Mouse (Mus musculus) hindbrain, embryonic 14.5 days (tissue): ENCODE data around the gene Rhobtb1. TPM values are rescaled to one million over a fixed set of nuclear protein-coding genes. Genes with fewer than 3 reads are reported as not detected.

Experiments used
- ATAC-seq: fragments of 200-750 bp; cut with Nextera tagmentation; 2 replicates; pipeline ENCODE4 v1.8.0; 2017; ENCODE audit warnings: moderate number of reproducible peaks, mild to moderate bottlenecking, moderate TSS enrichment, moderate library complexity; ENCODE audit not compliant: low FRiP score
- DNase-seq: peaks from one replicate; pipeline ENCODE4 v3.0.0-alpha.2; 2015; ENCODE audit warnings: low spot score
- H3K27ac ChIP-seq: fragments of 300-500 bp; sonication (generic); 2 replicates; pipeline ENCODE4 v1.5.1; 2014; ENCODE audit warnings: mild to moderate bottlenecking, moderate library complexity
- H3K27me3 ChIP-seq: fragments of 300-500 bp; sonication (generic); 2 replicates; pipeline ENCODE4 v1.6.1; 2014; ENCODE audit warnings: mild to moderate bottlenecking, low read length, mixed read lengths; ENCODE audit not compliant: control insufficient read depth, insufficient read depth
- H3K36me3 ChIP-seq: fragments of 300-500 bp; sonication (generic); replicated peaks from 2 replicates; pipeline ENCODE4 v1.6.1; 2014; ENCODE audit not compliant: control insufficient read depth, insufficient read depth
- H3K4me1 ChIP-seq: fragments of 300-500 bp; sonication (generic); replicated peaks from 2 replicates; pipeline ENCODE4 v1.6.1; 2014; ENCODE audit warnings: antibody characterized with exemption, low read length, mixed read lengths; ENCODE audit not compliant: control insufficient read depth, insufficient read depth
- H3K4me2 ChIP-seq: fragments of 300-500 bp; sonication (generic); replicated peaks from 2 replicates; pipeline ENCODE4 v1.6.1; 2014; ENCODE audit warnings: mild to moderate bottlenecking, moderate library complexity
- H3K4me3 ChIP-seq: fragments of 300-500 bp; sonication (generic); replicated peaks from 2 replicates; pipeline ENCODE4 v1.5.1; 2014; ENCODE audit warnings: mild to moderate bottlenecking, low read length
- H3K9ac ChIP-seq: fragments of 300-500 bp; sonication (generic); 2 replicates; pipeline ENCODE4 v1.6.1; 2014
- H3K9me3 ChIP-seq: fragments of 300-500 bp; sonication (generic); 2 replicates; pipeline ENCODE4 v1.6.1; 2016; ENCODE audit warnings: low read length; ENCODE audit not compliant: control insufficient read depth
- WGBS: fragments of 180-500 bp; shearing (Covaris S2); extraction: QIAGEN DNeasy Blood & Tissue Kit; methylation state at CpG from one replicate; pipeline ENCODE4 v1.1.7; 2014; 5-methylcytosine and 5-hydroxymethylcytosine counted together
- polyA plus RNA-seq: library from polyadenylated mRNA; unstranded; fragments of >200 nt; fragmentation: Nextera tagmentation; extraction: Ambion mirVana; gene quantifications from 2 replicates; pipeline ENCODE4 v1.2.1, GENCODE M21; 2014

Rhobtb1 gene
- polyA plus RNA-seq, 1 experiment from 2014 or later, result 19.8 TPM

DNA sequence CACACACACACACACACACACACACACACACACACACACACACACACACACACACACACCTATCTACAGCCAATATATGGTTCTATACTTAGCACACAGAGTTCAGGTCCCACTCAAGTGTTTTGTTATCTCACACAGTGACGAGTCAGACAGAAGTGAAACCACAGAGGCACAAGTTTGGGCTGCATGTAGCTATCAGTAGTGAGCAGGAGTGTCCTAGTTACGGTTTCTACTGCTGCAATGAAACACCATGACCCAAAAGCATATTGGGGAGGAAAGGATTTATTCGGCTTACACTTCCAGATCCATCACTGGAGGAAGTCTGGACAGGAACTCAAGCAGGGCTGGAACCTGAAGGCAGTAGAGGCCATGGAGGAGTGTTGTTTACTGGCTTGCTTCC, 70.7 kb downstream of the Rhobtb1 start:
- Histone ChIP-seq H3K36me3 (0 out of 2 replicates have a peak, but pooled peaks cover 4% of the 10 kb centered on the region), H3K4me3 (no peak overlapping the region), H3K27ac (no peak overlapping the region), H3K9ac (no peak overlapping the region), H3K4me1 (no peaks in the 10 kb centered on the region), H3K9me3 (no peaks in the 10 kb centered on the region), H3K27me3 (no peaks in the 10 kb centered on the region), H3K4me2 (no peak overlapping the region)
- no peak for DNase-seq
- ATAC-seq, result no peak
- 94% methylated on average over 3 of the region's 3 CpGs for WGBS

DNA sequence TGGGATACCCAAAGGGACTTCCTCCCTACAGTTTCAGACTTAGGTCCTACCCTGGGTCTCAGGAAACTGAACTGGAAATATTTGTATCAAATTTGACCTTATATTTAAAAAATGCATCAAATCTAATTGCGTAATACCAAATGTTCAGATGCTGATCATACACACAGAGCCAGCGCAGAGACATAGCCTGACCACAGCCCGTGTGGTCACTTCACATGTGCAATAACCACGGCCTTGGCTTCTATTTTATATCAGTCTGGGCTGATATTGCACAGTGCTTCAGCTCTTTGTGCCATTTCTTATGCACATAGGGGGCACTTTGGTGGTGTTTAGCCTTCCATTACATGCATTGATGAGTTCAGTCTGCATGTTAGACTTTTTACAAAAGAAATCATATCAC, 72.0 kb downstream of the Rhobtb1 start:
- Histone ChIP-seq H3K9me3 (no peaks in the 10 kb centered on the region), H3K36me3 (0 out of 2 replicates have a peak, but pooled peaks cover 4% of the 10 kb centered on the region), H3K4me3 (no peak overlapping the region), H3K4me2 (no peak overlapping the region), H3K27ac (no peak overlapping the region), H3K9ac (no peak overlapping the region), H3K27me3 (no peaks in the 10 kb centered on the region), H3K4me1 (no peaks in the 10 kb centered on the region)
- ATAC-seq (no peak), DNase-seq (no peak)
- WGBS, result 93% methylated on average over 4 of the region's 4 CpGs

DNA sequence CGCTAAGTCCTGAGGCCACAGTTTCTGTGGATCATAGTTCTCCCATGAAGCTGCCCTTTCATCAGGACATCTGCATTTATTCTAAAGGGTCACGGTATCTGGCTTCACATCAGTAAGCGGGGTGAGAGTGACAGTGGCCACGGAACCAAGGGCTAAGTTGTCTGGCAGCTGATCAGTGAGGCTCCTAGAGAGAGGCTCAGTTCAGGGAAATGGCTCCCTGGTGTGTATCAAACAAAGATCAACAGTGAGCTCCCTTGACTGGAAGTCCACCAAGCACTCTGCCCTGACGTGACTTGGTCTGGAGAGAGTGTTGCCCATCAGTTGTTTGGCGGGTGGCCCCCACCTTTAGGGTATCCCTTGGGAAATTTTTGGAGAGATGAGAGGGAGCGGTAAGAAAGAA, 73.0 kb downstream of the Rhobtb1 start:
- no peak overlapping the region for H3K27ac ChIP-seq
- 65% methylated on average over 7 of the region's 7 CpGs for WGBS
- ATAC-seq, result no peak

DNA sequence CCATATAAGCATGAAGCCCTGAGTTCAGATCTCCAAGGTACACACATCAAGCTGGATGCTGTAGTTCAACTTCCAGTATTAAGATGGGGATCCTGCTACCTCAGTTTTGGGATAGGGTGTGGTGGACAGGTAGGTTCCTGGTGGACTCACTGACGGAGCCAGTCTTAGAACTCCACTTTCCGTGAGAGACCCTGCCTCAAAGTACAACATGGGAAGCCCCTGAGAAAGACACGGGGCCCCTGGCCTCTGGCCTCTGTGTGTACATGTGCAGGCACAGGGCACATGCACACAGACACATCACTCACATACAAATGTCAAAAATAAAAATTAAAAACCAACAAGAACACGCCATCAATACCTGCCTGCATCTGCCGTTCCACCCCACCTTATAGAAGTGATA, 74.2 kb downstream of the Rhobtb1 start:
- WGBS, result 97% methylated on average over 5 of the region's 5 CpGs

More for the DNA sequence above, 73.0 kb downstream of the Rhobtb1 start:
- Histone ChIP-seq H3K4me1 (no peaks in the 10 kb centered on the region), H3K4me2 (no peak overlapping the region), H3K9ac (no peak overlapping the region), H3K9me3 (no peaks in the 10 kb centered on the region), H3K4me3 (no peak overlapping the region), H3K27me3 (no peaks in the 10 kb centered on the region), H3K36me3 (0 out of 2 replicates have a peak, but pooled peaks cover 4% of the 10 kb centered on the region)
- DNase-seq, result no peak

DNA sequence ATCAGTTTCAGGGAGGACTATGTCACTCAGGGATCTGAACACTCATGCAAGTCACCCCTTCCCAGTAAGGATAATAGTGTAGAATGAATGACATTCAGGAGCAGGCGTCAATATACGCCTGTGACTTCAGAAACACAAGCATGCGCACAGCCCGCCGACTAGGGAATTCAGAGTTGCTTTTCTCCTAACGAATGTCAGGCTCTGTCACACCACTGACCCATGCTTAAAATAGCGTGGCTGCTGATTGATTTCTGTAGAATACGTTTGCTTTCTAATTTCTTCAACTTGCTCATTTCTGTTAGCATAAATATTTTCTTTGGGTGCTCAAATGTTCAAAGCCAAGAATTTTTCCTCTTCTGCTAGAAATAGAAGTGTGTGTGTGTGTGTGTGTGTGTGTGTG, 74.7 kb downstream of the Rhobtb1 start:
- WGBS, result 69% methylated on average over 8 of the region's 8 CpGs
- H3K9me3 ChIP-seq, result no peaks in the 10 kb centered on the region
- H3K27me3 ChIP-seq, result no peaks in the 10 kb centered on the region
- H3K4me1 ChIP-seq, result no peaks in the 10 kb centered on the region
- no peak overlapping the region for H3K9ac ChIP-seq
- no peak overlapping the region for H3K4me3 ChIP-seq
- no peaks in the 10 kb centered on the region for H3K36me3 ChIP-seq
- DNase-seq (no peak), ATAC-seq (no peak)
- no peak overlapping the region for H3K27ac ChIP-seq
- H3K4me2 ChIP-seq, result no peak overlapping the region

More for the DNA sequence above, 74.2 kb downstream of the Rhobtb1 start:
- Histone ChIP-seq H3K4me1 (no peaks in the 10 kb centered on the region), H3K9ac (no peak overlapping the region), H3K27me3 (no peaks in the 10 kb centered on the region), H3K9me3 (no peaks in the 10 kb centered on the region), H3K27ac (no peak overlapping the region), H3K4me3 (no peak overlapping the region), H3K36me3 (0 out of 2 replicates have a peak, but pooled peaks cover under 1% of the 10 kb centered on the region), H3K4me2 (no peak overlapping the region)
- ATAC-seq, result no peak
- no peak for DNase-seq

DNA sequence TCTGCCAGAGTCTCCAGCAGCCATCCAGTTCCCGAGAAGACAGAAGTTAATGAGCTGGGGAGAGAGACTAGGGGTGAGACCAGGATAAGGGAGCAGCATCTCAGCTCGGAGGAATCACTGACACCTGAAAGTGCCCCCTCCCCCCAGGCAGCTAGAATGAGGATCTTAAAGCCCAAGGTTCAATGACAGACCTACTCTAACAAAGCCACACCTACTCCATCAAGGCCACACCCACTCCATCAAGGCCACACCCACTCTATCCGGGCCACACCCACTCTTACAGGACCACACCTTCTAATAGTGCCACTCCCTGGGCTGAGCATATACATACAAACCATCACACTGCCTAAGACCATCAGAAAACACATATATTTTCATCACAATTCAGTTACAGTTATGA, 86.0 kb downstream of the Rhobtb1 start:
- H3K36me3 ChIP-seq, result no peaks in the 10 kb centered on the region
- peaks cover 5% of the 10 kb centered on the region; the same call in 1 of the 2 replicates for H3K9me3 ChIP-seq
- 88% methylated on average over 3 of the region's 3 CpGs for WGBS
- H3K27ac ChIP-seq, result no peak overlapping the region
- ATAC-seq, result no peak
- DNase-seq, result no peak
- H3K4me3 ChIP-seq, result no peak overlapping the region
- H3K9ac ChIP-seq, result no peak overlapping the region
- H3K4me1 ChIP-seq, result no peaks in the 10 kb centered on the region
- H3K4me2 ChIP-seq, result no peak overlapping the region
- H3K27me3 ChIP-seq, result no peaks in the 10 kb centered on the region

DNA sequence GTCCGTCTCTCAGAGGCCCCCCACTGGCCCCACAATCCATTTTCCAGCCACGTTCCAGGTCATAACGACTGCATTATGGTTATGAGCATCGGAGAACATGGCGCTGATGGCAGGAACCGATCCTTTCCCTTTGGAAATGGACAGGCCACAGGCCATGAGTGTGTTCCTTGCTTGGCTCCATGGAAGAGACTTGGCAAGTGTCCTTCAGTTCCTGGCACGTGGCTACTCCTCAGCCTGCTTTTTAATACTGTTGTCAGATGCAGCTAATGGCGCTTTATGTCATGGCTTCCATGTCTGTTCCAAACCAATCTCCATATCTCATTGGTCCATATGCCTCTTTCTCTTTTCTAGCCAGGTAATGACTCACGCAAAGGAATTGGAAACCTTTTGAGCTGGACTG, 86.5 kb downstream of the Rhobtb1 start:
- H3K4me2 ChIP-seq, result no peak overlapping the region
- DNase-seq (no peak), ATAC-seq (no peak)
- H3K27me3 ChIP-seq, result no peaks in the 10 kb centered on the region
- H3K4me1 ChIP-seq, result no peaks in the 10 kb centered on the region
- H3K4me3 ChIP-seq, result no peak overlapping the region
- H3K27ac ChIP-seq, result no peak overlapping the region
- no peaks in the 10 kb centered on the region for H3K36me3 ChIP-seq
- no peak overlapping the region for H3K9ac ChIP-seq
- peaks cover 6% of the 10 kb centered on the region; the same call in 1 of the 2 replicates for H3K9me3 ChIP-seq
- 88% methylated on average over 9 of the region's 9 CpGs for WGBS

DNA sequence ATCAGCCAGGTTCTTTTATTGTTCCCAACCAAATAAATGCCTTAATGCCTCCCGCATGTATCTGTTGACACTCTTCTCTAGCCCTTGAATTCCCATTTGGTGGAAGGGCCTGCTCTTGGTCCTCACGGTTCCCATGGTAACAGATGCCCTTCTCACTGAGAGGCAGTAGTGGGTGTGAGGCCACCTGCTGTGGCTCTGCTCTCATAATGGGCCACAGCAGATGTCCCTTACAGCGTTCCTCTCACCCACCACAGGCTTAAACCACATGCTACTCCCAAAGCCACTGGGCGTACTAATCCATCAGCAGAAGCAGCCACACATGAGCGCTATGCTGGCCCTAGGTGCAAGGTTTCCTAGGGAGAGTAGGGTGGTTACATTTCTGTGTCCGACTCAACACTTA, 87.1 kb downstream of the Rhobtb1 start:
- Histone ChIP-seq H3K27me3 (no peaks in the 10 kb centered on the region), H3K27ac (no peak overlapping the region), H3K4me3 (no peak overlapping the region), H3K9me3 (peaks cover 6% of the 10 kb centered on the region; the same call in 1 of the 2 replicates), H3K4me1 (no peaks in the 10 kb centered on the region), H3K9ac (no peak overlapping the region), H3K36me3 (no peaks in the 10 kb centered on the region), H3K4me2 (no peak overlapping the region)
- no peak for DNase-seq
- 51% methylated on average over 6 of the region's 6 CpGs for WGBS
- ATAC-seq, result no peak

DNA sequence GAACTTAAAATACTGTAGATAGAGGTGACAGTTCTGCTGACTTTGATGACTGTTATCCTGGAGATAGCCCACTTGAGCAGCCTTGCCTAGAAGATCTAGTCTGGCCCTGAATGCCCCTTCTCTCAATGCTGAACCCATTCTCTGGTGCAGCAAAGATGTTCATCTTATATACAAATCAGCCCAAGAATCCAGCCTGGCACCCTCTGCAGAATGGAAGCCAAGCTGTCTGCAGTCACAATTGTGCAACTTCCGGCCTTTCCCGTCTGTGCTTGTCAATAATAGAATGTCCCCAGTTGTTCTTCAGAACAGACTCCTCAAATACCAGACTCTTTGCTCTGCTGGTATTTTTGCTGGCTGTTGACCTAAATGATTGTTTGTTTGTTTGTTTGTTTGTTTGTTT, 89.3 kb downstream of the Rhobtb1 start:
- no peaks in the 10 kb centered on the region for H3K36me3 ChIP-seq
- 74% methylated on average over 2 of the region's 2 CpGs for WGBS

DNA sequence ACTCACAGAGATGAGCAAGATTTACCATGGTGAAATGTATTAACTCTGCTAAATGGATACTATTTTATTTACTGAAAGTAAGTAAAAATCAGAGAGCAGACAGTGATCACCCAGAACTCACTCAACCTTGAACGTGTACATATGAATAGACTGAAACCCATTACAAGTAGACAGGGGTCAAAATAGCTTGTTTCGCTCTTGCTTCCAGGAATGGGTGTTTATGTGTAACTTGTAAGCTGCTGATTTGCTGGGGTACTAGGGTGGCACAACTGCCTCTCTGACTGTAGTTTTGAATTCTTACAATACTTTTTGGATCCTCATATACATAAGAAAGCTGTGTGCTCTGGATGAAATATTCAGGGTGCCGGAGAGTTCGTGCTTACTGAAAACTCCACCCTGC, 93.9 kb downstream of the Rhobtb1 start:
- H3K36me3 ChIP-seq, result no peaks in the 10 kb centered on the region; the same call in 1 of the 2 replicates
- no peak overlapping the region for H3K9ac ChIP-seq
- no peak overlapping the region for H3K4me2 ChIP-seq
- no peak for DNase-seq
- no peak for ATAC-seq
- H3K9me3 ChIP-seq, result peaks cover 10% of the 10 kb centered on the region; the same call in 1 of the 2 replicates
- no peak overlapping the region for H3K27ac ChIP-seq
- H3K27me3 ChIP-seq, result no peaks in the 10 kb centered on the region
- no peak overlapping the region for H3K4me3 ChIP-seq
- H3K4me1 ChIP-seq, result no peaks in the 10 kb centered on the region
- WGBS, result 86% methylated on average over 4 of the region's 4 CpGs

More for the DNA sequence above, 89.3 kb downstream of the Rhobtb1 start:
- DNase-seq, result no peak
- Histone ChIP-seq H3K9me3 (peaks cover 6% of the 10 kb centered on the region; the same call in 1 of the 2 replicates), H3K9ac (no peak overlapping the region), H3K4me1 (no peaks in the 10 kb centered on the region), H3K4me2 (no peak overlapping the region), H3K4me3 (no peak overlapping the region), H3K27ac (no peak overlapping the region), H3K27me3 (no peaks in the 10 kb centered on the region)
- ATAC-seq, result no peak
